Mouse (Mus musculus) right cerebral cortex, postnatal 36 days (tissue): ENCODE data around the gene Tom1l2.

Source experiments
- DNase-seq, 2 experiments: peaks; one replicate each; pipeline ENCODE4 v3.0.0; 2022; ENCODE audit warnings: low spot score in 2 of 2, mixed read lengths in 1 of 2

Tom1l2 gene

GRCm38 (mm10) chr11:60305611-60306010 is 47.1 kb downstream of the Tom1l2 start:
- DNase-seq, result no peak

- no peak for DNase-seq
Observed at GRCm38 (mm10) chr11:60303497-60303896, 49.2 kb downstream of the Tom1l2 start.

GRCm38 (mm10) chr11:60302354-60303083 is 50.2 kb downstream of the Tom1l2 start:
- no peak for DNase-seq

- no peak for DNase-seq
Observed at GRCm38 (mm10) chr11:60301588-60302208, 51.0 kb downstream of the Tom1l2 start.

DNA sequence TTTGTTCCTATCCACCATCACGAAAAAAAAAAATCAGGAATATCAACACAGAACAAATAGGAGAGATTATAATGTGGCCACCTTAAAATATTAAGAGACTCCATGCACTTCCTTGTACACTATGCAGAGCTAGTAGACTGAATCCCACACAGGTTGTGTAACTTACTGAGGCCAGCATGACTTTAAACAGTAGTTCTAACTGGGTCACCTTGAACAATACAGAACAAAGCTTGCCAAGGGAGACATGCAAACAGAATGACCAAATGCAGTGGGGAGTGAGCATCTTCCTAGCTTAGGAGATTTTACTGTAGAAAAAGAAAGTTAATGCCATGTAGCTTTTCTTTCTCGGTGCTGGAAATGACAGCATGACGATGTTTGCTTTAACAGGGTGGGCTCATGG is 52.4 kb downstream of the Tom1l2 start:
- no peak for DNase-seq

- no peak for DNase-seq
Observed at GRCm38 (mm10) chr11:60297772-60298171, 54.9 kb downstream of the Tom1l2 start.

GRCm38 (mm10) chr11:60294630-60295313 is 57.9 kb downstream of the Tom1l2 start:
- no peak for DNase-seq

GRCm38 (mm10) chr11:60293683-60294629 is 58.7 kb downstream of the Tom1l2 start:
- DNase-seq, result no peak

DNA sequence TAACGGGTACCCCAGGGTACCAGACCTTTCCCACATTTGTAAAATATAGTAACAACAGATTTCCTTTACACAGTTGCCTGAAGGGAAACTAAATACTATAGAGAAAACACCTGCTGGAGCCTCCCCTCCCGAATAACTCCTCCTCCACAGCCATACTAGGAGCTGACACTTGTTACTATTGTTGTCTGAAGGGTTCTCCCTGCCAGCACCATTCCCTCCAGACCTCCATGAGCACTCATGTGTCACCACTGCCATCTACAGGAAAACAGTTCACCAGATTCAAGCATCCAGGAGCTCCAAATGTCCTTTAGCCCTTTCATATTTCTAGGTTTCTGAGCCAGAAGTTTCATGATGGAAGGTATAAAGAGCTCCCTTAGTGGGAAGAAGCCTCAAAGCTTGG is 60.0 kb downstream of the Tom1l2 start:
- no peak for DNase-seq

DNA sequence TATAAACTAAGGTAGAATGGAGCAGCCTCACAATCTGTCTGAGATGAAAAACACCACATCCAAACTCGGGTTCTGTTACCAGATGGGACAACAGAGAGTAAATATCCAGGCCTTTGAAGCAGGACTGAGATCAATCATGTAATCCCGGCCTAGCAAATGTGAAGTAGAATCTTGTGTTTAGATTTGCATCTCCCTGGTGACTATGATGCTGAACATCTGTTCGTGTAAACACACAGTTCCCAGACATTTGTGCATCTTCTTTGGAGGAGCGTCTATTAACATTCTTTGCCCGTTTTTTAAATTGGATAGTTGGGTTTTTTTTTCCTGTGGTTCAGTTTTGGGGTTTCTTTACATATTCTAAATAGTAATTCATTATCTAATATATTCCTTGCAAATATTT is 63.7 kb downstream of the Tom1l2 start:
- DNase-seq, result no peak

GRCm38 (mm10) chr11:60286311-60286710 is 66.4 kb downstream of the Tom1l2 start:
- DNase-seq, result peak; percentile 44 to 72

- no peak for DNase-seq
Observed at GRCm38 (mm10) chr11:60280429-60281414, 72.0 kb downstream of the Tom1l2 start.

DNA sequence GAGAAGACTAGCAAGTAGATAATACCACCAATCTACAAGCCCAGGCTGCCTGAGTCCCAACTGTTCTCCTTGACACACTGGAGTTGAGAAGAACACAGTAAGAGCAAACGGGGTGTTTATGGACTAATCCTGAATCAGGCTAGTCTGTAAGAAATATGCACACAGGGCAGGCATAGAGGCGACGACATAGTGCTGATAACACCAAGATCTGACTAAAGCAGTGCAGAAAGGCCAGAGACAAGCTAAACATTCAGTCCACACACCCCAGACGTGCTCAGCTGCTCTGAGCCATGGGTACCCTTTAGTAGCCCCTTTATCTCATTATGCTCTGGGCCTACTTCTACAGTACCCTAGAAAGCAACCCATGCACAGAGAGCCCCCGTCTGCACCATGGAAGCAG is 73.2 kb downstream of the Tom1l2 start:
- no peak for DNase-seq

DNA sequence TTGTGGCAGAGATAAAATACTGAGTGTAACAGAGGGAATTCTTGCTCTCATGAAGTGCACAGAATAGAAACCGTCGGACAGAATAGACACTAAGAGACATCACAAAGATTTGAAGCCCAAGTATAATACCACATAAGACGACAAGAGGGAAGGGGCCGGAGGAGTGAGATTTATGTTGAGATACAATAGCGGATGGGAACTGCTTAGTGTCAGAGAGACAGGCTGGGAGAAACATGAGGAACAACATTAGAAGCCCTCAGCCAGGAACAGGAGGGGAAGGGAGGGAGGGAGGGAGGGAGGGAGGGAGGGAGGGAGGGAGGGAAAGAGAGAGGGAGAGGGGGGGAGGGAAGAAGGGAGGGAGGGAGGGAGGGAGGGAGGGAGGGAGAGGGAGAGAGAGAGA is 74.9 kb downstream of the Tom1l2 start:
- no peak for DNase-seq

GRCm38 (mm10) chr11:60277164-60277740 is 75.5 kb downstream of the Tom1l2 start:
- no peak for DNase-seq

GRCm38 (mm10) chr11:60276408-60277093 is 76.2 kb downstream of the Tom1l2 start:
- DNase-seq, result no peak

GRCm38 (mm10) chr11:60273273-60273805 is 79.4 kb downstream of the Tom1l2 start:
- no peak for DNase-seq

- DNase-seq, result no peak
Observed at GRCm38 (mm10) chr11:60268563-60268962, 84.1 kb downstream of the Tom1l2 start.

DNA sequence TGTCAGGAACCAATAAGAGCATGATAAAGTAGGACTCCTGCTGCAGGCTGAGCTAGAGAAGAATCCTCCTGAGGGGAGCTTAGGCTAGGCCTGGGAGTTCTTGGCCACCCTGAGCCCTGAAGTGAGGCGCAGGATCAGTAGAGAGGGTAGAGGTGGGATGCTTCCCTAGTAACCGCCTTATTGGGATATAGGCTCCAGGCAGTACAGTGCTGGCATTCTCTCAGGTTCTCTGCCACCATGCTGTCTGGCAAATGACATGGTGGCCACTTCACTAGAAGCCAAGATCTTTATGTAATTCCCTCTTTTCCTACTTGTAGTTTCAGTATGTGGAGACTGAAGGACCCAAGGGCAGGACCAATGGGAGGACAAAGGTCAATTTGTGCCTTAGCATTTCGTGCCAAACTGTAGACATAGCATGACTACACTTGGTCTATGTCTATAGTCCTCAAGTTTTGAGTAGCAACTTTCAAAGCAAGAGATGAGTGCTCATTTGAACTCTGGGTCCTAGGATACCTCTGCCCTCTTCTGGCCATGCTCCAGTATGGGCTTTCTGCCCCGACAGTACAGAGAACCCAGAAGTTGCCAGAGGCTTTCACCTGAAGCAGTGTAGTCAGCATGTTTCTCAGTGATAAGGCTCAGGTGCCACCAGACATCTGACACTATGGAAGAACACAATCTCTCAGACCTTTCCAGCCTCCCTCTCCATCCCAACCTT is 87.3 kb downstream of the Tom1l2 start:
- DNase-seq, result no peak
